Mouse (Mus musculus): Measurements from ENCODE around the gene Kcnq1.

DNA sequence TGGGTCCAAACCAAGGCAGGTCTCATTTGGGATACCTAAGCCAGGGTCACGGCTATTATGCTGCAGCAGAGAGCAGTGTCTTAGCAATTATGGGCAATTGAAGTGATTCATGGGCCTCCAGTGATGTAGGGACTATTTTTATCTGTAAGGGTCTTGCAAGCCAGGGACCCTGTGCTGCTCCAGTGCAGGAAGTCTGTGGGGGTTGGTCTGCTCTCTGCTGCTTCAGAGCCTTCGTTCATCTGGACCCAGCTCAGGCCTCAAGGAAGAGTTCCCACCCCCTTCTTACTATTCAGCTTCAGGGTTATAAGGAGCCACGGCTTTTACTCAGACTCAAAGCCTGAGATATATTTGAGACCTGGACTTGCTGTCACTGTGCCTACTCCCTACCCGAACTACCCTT, 227.4 kb downstream of the Kcnq1 start:
- TF ChIP-seq POLR2A (IDR thresholded peaks at IDR 0.05; ENCODE audit: low read depth, low read length), result no peak
- no peak for TF ChIP-seq CTCF (IDR thresholded peaks at IDR 0.05; ENCODE audit: extremely low read depth, insufficient read length, insufficient replicate concordance, low read depth, low read length)
